Mouse (Mus musculus) 3T3-L1 (cell line): Measurements from ENCODE around the gene Lcmt2.
"Not testable (repeated sequence)": the region's sequence is repeated elsewhere in the genome, so short reads cannot be mapped to it uniquely, and the experiment has no call there.

Source experiments
- DNase-seq: peaks from one replicate; pipeline ENCODE4 v3.0.0-alpha.2; 2015; ENCODE audit warnings: low read depth, low spot score

Gene Lcmt2

GRCm38 (mm10) chr2:121140018-121140882, at the start of gene Lcmt2, which contains the start of gene Adal:
Lcmt2 (minus strand) TSS chr2:121140653.
Adal (plus strand) TSS chr2:121140428.
- DNase-seq, result peak; percentile 87

GRCm38 (mm10) chr2:121188530-121188929, 48.1 kb upstream of the Lcmt2 start:
- peak; percentile 40 for DNase-seq

DNA sequence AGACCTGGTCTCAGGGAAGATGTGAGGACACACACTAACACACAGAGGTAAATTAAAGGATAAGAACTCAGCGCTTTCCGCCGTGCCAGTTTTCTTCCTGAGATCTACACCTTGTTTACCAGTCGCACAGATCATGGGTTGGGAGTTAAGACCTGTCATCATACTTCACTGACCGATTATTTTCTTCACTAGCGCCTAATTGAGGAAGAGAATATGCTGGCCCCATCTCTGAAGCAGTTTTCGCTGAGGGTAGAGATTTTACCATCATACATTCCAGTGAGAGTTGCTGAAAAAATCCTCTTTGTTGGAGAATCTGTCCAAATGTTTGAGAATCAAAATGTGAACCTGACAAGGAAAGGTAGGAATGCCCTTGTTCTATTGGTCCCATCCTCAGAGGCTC, 43.7 kb upstream of the Lcmt2 start:
- no peak for DNase-seq

- no peak for DNase-seq
Observed at GRCm38 (mm10) chr2:121183431-121183830, 43.0 kb upstream of the Lcmt2 start.

DNA sequence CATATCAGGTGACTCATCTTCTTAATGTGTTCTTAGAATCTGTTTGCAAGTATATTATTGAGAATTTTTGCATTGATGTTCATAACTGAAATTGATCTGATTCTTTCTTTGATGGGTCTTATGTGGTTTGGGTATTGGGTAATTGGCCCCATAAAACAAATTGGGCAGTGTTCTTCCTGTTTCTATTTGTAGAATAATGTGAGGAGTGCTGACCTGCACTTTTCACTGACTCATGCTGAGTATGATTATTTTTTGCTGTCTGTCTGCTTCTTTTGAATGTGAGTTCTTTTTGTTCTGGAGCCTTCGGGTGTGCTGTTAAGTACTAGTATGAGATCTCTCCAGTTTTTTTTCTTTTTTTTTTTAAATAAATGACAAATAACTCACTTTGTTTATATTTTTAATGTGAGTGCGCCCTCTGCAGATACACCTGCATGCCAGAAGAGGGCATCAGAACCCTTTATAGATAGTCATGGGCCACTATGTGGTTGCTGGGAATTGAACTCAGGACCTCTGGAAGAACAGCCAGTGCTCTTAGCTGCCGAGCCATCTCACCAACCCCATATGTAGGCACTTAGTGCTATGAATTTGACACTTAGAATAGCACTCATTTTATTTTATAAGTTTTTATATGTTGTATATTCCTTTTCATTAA, 38.5 kb upstream of the Lcmt2 start:
- peak; percentile 27 for DNase-seq

DNA sequence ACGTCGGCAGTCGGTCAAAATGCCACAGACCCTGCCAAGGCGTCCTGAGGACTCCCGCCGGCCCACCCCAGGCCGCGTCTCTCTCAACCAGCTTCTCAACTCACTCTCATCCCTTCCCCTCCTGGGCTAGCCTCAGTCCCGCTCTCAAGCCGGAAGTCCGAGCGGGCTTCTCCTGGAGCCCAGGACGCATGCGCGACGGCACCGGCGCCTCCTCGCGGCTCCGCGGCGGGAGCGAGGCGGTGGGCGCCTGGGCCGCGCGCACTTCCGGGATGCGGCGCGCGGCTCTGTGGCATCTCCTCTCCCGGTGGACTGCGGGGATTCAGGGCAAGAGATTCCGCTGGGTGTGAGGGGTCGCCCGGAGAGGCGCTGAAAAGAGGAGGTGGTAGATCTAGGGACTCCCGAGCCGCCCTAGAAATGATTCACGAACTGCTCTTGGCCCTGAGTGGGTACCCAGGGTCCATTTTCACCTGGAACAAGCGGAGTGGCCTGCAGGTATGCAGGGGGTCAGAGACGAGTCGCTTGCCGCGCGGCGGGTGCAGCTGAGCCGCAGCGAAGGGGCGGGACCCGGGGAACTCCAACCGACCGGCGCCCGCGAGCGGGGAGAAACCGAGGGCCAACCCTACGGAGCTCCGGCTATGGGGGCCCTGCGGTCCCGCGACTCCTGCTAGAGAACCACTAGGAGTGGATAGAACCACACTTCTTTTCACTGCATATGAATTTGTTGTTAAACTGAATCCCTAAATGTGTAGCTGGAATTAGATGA, 30.7 kb upstream of the Lcmt2 start, which contains the start of gene Zscan29:
Gene Zscan29 (minus strand): TSS at position 146 of the 763 bp plus-strand sequence.
- DNase-seq, result peak; percentile 91

DNA sequence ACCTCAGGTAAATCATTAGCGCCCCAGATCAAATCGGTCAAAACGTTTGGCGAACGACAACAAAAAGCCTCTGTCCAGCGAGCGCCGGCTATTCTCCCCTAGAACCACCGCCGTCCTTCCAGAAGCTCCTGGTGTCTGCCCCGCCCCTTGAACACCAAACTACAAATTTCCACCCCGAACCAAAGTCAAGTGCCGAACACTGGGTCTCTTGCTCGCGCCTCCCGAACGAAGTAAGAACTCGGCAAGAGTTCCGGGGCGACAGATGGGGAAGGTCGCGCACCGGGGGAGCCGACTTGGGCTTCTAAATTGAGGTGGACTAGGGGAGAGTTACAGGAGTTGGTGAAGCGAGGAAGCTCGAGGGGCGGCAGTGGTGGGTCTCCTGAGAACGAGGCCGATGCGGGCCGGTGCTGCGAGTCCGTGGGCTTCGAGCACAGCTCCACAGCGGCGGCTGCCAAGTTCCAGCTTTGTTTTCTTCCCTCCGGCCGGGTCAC, 30.1 kb upstream of the Lcmt2 start, which contains the start of gene Tubgcp4:
Gene Tubgcp4 (plus strand): TSS at position 174 of the 491 bp plus-strand sequence.
- DNase-seq, result peak; percentile 81

DNA sequence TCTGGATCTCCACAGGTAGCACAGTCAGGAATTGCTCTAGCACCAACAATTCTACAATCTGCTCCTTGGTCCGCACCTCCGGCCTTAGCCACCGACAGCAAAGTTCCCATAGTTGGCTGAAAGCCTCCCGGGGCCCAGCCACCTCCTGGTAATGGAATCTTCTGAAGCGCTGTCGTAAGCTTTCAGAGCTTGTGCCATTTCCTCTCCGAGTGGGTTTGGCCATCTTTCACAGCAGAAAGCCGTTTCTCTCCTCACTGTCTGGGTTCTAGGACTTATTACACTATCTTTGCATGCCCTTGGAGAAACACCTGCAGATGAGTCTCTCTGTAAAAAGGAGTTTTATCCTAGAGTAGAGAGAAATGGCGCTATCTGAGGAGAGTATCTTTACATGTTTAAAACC, 29.4 kb upstream of the Lcmt2 start:
- DNase-seq, result peak; percentile 45

GRCm38 (mm10) chr2:121169173-121169572, 28.7 kb upstream of the Lcmt2 start:
- no peak for DNase-seq

DNA sequence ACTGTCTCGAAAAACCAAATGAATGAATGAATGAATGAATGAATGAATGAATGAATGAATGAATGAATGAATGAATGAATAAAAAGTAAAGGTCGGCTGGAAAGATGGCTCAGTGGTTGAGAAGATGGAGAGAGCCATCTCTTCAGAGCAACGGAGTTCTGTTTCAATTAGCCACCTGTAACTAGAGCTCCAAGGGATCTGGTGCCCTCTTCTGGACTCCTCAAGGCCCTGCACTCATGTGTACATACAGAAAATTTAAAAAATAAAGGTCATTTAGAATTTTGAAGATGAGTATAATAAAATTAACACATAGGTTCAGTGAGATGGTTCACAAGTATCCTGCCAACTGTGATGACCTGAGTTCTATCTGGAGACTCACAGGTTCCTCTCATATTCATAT, 12.6 kb upstream of the Lcmt2 start:
- DNase-seq, result peak; percentile 35

- DNase-seq, result no peak
Observed at GRCm38 (mm10) chr2:121149679-121150078, 9.2 kb upstream of the Lcmt2 start.

- no peak for DNase-seq
Observed at GRCm38 (mm10) chr2:121142415-121142814, 2.0 kb upstream of the Lcmt2 start.

GRCm38 (mm10) chr2:121141216-121142035, 973 bp upstream of the Lcmt2 start:
- peak; percentile 38 for DNase-seq

GRCm38 (mm10) chr2:121139266-121140017, 1.0 kb downstream of the Lcmt2 start:
- peak; percentile 15 for DNase-seq

- no peak for DNase-seq
Observed at GRCm38 (mm10) chr2:121137371-121137770, 3.1 kb downstream of the Lcmt2 start.

DNA sequence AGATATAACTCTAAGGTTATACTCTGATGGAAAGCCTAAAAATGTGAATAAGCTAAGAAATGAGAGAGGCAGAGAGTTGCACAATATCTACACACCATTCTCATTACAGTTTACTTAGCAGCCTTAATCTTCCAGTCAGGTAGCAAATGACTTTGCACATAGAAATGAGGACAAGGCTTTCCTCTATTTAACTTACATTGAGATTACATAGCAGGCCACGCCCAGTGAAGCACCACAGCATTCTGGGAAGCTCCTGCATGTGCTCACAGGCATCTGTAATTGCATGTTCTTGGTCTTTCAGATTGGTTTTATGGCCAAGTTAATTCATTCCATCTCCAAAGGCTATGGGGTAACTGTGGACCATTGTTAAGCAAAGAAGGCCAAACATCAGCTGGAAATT, 7.6 kb downstream of the Lcmt2 start:
- peak; percentile 4 for DNase-seq

DNA sequence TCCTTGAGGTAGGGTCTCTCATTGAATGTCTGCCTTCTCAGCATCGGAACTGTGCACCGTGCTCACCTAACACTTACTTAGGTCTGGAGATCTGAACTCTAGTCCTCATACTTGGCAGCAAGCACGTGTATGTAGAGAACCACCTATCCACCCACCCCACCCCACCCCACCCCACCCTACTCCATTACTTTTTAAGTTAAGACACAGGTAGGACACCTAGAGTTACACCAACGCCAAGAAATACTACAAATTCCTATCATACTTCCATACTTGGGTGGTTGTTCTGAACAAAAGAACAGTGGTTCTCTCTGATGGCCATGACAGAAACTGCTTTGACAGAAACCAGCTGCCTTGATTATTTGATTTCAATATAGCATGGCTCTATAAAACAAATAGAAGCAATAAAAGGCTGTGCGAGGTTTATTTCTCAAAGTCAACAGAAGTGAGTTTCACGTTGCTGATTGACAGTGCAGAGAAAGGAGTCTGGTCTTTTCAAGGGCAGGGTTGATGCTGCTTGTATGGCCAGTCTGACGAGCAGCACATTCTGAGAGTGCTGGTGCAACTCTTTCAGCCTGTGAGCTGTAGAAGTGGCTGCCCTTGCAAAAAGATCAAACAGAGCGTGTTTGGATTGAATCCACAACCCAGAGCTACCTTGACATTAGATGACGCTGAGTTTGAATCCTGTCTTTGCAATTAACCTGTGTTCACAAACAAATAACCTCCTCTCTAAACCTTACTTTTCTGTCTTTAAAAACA, 11.4 kb downstream of the Lcmt2 start:
- no peak for DNase-seq

DNA sequence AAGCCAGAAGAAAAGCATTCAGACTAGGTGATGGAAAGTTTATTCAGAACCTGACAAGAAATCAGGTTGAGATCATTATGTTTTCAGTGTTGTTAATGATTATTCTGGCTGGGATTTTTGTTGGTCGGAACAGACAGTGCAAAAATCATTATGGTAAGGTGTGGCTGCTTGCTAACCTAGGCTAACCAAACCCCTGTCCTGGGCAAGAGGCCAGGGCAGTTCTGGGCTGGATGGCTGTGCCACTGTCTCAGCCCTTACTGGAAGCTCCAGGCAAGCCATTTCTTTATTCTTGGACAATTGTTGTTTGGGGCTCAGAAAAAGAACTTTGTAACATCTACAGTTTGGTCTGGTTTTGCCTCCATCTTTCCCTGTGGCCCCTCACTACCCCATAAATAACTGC, 12.9 kb downstream of the Lcmt2 start:
- DNase-seq, result peak; percentile 12

- not testable (repeated sequence) for DNase-seq
Observed at GRCm38 (mm10) chr2:121126302-121126701, 14.2 kb downstream of the Lcmt2 start.
